Mouse (Mus musculus) myocyte (in vitro differentiated cells): ENCODE measurements around the gene Atcay. TPM values are rescaled to one million over a fixed set of nuclear protein-coding genes. Genes with fewer than 3 reads are reported as not detected.
"Not testable (repeated sequence)": the region's sequence is repeated elsewhere in the genome, so short reads cannot be mapped to it uniquely, and the experiment has no call there.

Source experiments
- H3K27me3 ChIP-seq: one replicate; pipeline ENCODE4 v1.6.1; 2011; ENCODE audit not compliant: control insufficient read depth, insufficient read depth, insufficient read length
- H3K36me3 ChIP-seq: one replicate; pipeline ENCODE4 v1.6.1; 2011; ENCODE audit not compliant: control insufficient read depth, insufficient read depth
- H3K4me2 ChIP-seq: one replicate; pipeline ENCODE4 v1.6.1; 2011; ENCODE audit warnings: low read depth, control low read depth
- H3K4me3 ChIP-seq: one replicate; pipeline ENCODE4 v1.5.1; 2011; ENCODE audit warnings: mild to moderate bottlenecking, control low read depth, moderate library complexity
- H3K79me2 ChIP-seq: one replicate; pipeline ENCODE4 v1.6.1; 2011; ENCODE audit not compliant: control insufficient read depth, insufficient read depth
- H3ac ChIP-seq: one replicate; pipeline ENCODE4 v1.6.1; 2011; ENCODE audit not compliant: control insufficient read depth, insufficient read length
- CEBPB ChIP-seq: IDR thresholded peaks from 2 replicates; pipeline ENCODE4 v1.6.1; 2011; ENCODE audit warnings: mild to moderate bottlenecking, moderate library complexity; ENCODE audit not compliant: poor library complexity, insufficient read depth, severe bottlenecking
- E2F4 ChIP-seq: IDR thresholded peaks from one replicate; pipeline ENCODE4 v1.6.1; 2011; ENCODE audit warnings: mild to moderate bottlenecking, control low read depth, moderate library complexity; ENCODE audit not compliant: insufficient read depth
- MAX ChIP-seq: IDR thresholded peaks from one replicate; pipeline ENCODE4 v1.6.1; 2011; ENCODE audit warnings: low read depth, mild to moderate bottlenecking, control low read depth
- MYOD1 ChIP-seq, 3 experiments: IDR thresholded peaks; one replicate each; pipeline ENCODE4 v1.6.1; 2011; ENCODE audit warnings: control low read depth in 2 of 3, low read depth in 2 of 3, mild to moderate bottlenecking in 2 of 3, moderate library complexity in 1 of 3; ENCODE audit not compliant: insufficient read length in 2 of 3, control insufficient read depth in 1 of 3
- MYOG ChIP-seq, 3 experiments: IDR thresholded peaks; one replicate each; pipeline ENCODE4 v1.6.1; 2011; ENCODE audit warnings: control low read depth in 2 of 3, low read depth in 2 of 3, mild to moderate bottlenecking in 2 of 3; ENCODE audit not compliant: insufficient read length in 2 of 3, control insufficient read depth in 1 of 3, insufficient read depth in 1 of 3
- POLR2A ChIP-seq: IDR thresholded peaks from one replicate; pipeline ENCODE4 v1.6.1; 2011; ENCODE audit warnings: low read depth, mild to moderate bottlenecking, control low read depth, moderate library complexity; ENCODE audit not compliant: insufficient read length
- POLR2AphosphoS2 ChIP-seq: IDR thresholded peaks from one replicate; pipeline ENCODE4 v1.6.1; 2011; ENCODE audit warnings: low read depth, control low read depth; ENCODE audit not compliant: insufficient read length
- REST ChIP-seq: IDR thresholded peaks from one replicate; pipeline ENCODE4 v1.6.1; 2011; ENCODE audit warnings: mild to moderate bottlenecking, control low read depth, moderate library complexity; ENCODE audit not compliant: insufficient read depth, insufficient read length
- SRF ChIP-seq: IDR thresholded peaks from one replicate; pipeline ENCODE4 v1.6.1; 2011; ENCODE audit warnings: low read depth; ENCODE audit not compliant: control insufficient read depth, insufficient read length
- TCF12 ChIP-seq: IDR thresholded peaks from one replicate; pipeline ENCODE4 v1.6.1; 2011; ENCODE audit warnings: mild to moderate bottlenecking, control low read depth; ENCODE audit not compliant: poor library complexity, insufficient read depth, severe bottlenecking
- TCF3 ChIP-seq: IDR thresholded peaks from one replicate; pipeline ENCODE4 v1.6.1; 2011; ENCODE audit warnings: low read depth, control low read depth; ENCODE audit not compliant: insufficient read length
- USF1 ChIP-seq: IDR thresholded peaks from one replicate; pipeline ENCODE4 v1.6.1; 2011; ENCODE audit warnings: low read depth, mild to moderate bottlenecking, control low read depth, moderate library complexity
- polyA plus RNA-seq: library from polyadenylated mRNA; unstranded; fragments of >200 nt; fragmentation: generic; extraction: Trizol; gene quantifications from one replicate; pipeline ENCODE4 v1.2.1, GENCODE M21; 2012; ENCODE audit warnings: missing spikeins

Atcay gene
- polyA plus RNA-seq, 1 experiment = 0.11 TPM

- Histone ChIP-seq H3K79me2 (peaks cover 17% of the 10 kb centered on the region), H3K36me3 (peaks cover 8% of the 10 kb centered on the region), H3ac (no peak overlapping the region), H3K27me3 (no peaks in the 10 kb centered on the region), H3K4me2 (no peak overlapping the region), H3K4me3 (no peak overlapping the region)
- TF ChIP-seq SRF (no peak), MAX (no peak), E2F4 (no peak), TCF3 (no peak)
These were observed 57.5 kb downstream of the Atcay start for GRCm38 (mm10) chr10:81173132-81173531.

GRCm38 (mm10) chr10:81169411-81169900 lies 61.2 kb downstream of the Atcay start:
- not testable (repeated sequence) for H3ac ChIP-seq, H3K27me3 ChIP-seq, H3K36me3 ChIP-seq
- peak overlapping the region; percentile 100 for H3K4me2 ChIP-seq
- peaks cover 30% of the 10 kb centered on the region for H3K79me2 ChIP-seq
- H3K4me3 ChIP-seq = peak overlapping the region; percentile 77

GRCm38 (mm10) chr10:81168521-81169244 lies 62.0 kb downstream of the Atcay start:
- no peak overlapping the region for H3ac ChIP-seq
- H3K79me2 ChIP-seq = peaks cover 37% of the 10 kb centered on the region
- peak overlapping the region; percentile 77 for H3K4me3 ChIP-seq
- H3K4me2 ChIP-seq = peak overlapping the region; percentile 100
- H3K36me3 ChIP-seq = no peaks in the 10 kb centered on the region
- H3K27me3 ChIP-seq = no peaks in the 10 kb centered on the region
- TF ChIP-seq E2F4 = peak; percentile 84
- no peak for TF ChIP-seq CEBPB
- peak; percentile 65 for TF ChIP-seq USF1

GRCm38 (mm10) chr10:81168087-81168431 lies 62.6 kb downstream of the Atcay start:
- TF ChIP-seq TCF3 = no peak
- TF ChIP-seq TCF12 = no peak
- no peak for TF ChIP-seq POLR2AphosphoS2
- no peak for TF ChIP-seq USF1
- no peak for TF ChIP-seq MYOG (IDR thresholded peaks at IDR 0.05; ENCODE audit: control insufficient read depth in 1 of 3, insufficient read depth in 1 of 3, insufficient read length in 2 of 3, low read depth in 2 of 3)
- no peak for TF ChIP-seq MYOD1 (IDR thresholded peaks at IDR 0.05; ENCODE audit: control insufficient read depth in 1 of 3, insufficient read length in 2 of 3, low read depth in 2 of 3)
- no peak for TF ChIP-seq MAX
- no peak for TF ChIP-seq REST
- no peak for TF ChIP-seq CEBPB
- TF ChIP-seq E2F4 = no peak
- TF ChIP-seq POLR2A = no peak
- TF ChIP-seq SRF = no peak
- peak overlapping the region; percentile 100 for H3K4me2 ChIP-seq
- no peaks in the 10 kb centered on the region for H3K36me3 ChIP-seq
- H3K27me3 ChIP-seq = no peaks in the 10 kb centered on the region
- H3K79me2 ChIP-seq = peaks cover 42% of the 10 kb centered on the region
- H3ac ChIP-seq = peak overlapping the region; percentile 74
- H3K4me3 ChIP-seq = peak overlapping the region; percentile 77

- TF ChIP-seq MAX (no peak), CEBPB (no peak), USF1 (peak; percentile 99), MYOG (IDR thresholded peaks at IDR 0.05; ENCODE audit: control insufficient read depth in 1 of 3, insufficient read depth in 1 of 3, insufficient read length in 2 of 3, low read depth in 2 of 3) (peak in 1 of 3 experiments; percentile 32), POLR2A (peak; percentile 95), TCF12 (no peak), E2F4 (no peak), SRF (no peak), REST (no peak), POLR2AphosphoS2 (peak; percentile 91), MYOD1 (IDR thresholded peaks at IDR 0.05; ENCODE audit: control insufficient read depth in 1 of 3, insufficient read length in 2 of 3, low read depth in 2 of 3) (no peak), TCF3 (no peak)
- Histone ChIP-seq H3K4me2 (peak within 1 kb of the TSS; percentile 100), H3K27me3 (no peaks in the 10 kb centered on the region), H3K36me3 (no peaks in the 10 kb centered on the region), H3ac (peak within 1 kb of the TSS; percentile 74), H3K79me2 (peaks cover 48% of the 10 kb centered on the region), H3K4me3 (peak within 1 kb of the TSS; percentile 77)
These were observed 63.2 kb downstream of the Atcay start, which contains the start of gene Pias4 for GRCm38 (mm10) chr10:81167200-81168086. Gene Pias4 (minus strand): TSS chr10:81167923.
